Mouse (Mus musculus) spleen, adult 10 weeks (tissue): ENCODE data around the gene Nek7. TPM values are rescaled to one million over a fixed set of nuclear protein-coding genes. Genes with fewer than 3 reads are reported as not detected.

Experiments used
- polyA plus RNA-seq: library from polyadenylated mRNA; stranded (reverse); fragments of 350-450 nt; fragmentation: Illumina TruSeq; extraction: RNeasy Lipid Tissue Mini Kit (QIAGEN cat#74804); gene quantifications from one replicate; pipeline ENCODE4 v1.2.3, GENCODE M21; 2015; ENCODE audit warnings: low replicate concordance; ENCODE audit not compliant: insufficient read depth

Gene Nek7
- polyA plus RNA-seq = 92.9 TPM

GRCm38 (mm10) chr1:138619996-138620461 is at the start of gene Nek7:
Gene Nek7, minus strand, starts transcription at chr1:138620141.

Other genes starting within 250 kb of the Nek7 start
- 0.08 TPM for gene Lhx9, start 228.4 kb upstream of the Nek7 start, polyA plus RNA-seq
- 5.7 TPM for gene 2310009B15Rik, start 236.7 kb upstream of the Nek7 start, polyA plus RNA-seq